Mouse (Mus musculus) G1E (cell line): ENCODE measurements around the gene Slc7a1.

Source experiments
- CTCF ChIP-seq: IDR thresholded peaks from 2 replicates; pipeline ENCODE4 v1.5.1; 2012; ENCODE audit warnings: low read depth, low read length, inconsistent platforms, mixed read lengths
- TAL1 ChIP-seq: conservative IDR thresholded peaks from 2 replicates; pipeline ENCODE4 v1.6.1; 2012; ENCODE audit warnings: low read depth, low read length, inconsistent platforms, mixed read lengths

DNA sequence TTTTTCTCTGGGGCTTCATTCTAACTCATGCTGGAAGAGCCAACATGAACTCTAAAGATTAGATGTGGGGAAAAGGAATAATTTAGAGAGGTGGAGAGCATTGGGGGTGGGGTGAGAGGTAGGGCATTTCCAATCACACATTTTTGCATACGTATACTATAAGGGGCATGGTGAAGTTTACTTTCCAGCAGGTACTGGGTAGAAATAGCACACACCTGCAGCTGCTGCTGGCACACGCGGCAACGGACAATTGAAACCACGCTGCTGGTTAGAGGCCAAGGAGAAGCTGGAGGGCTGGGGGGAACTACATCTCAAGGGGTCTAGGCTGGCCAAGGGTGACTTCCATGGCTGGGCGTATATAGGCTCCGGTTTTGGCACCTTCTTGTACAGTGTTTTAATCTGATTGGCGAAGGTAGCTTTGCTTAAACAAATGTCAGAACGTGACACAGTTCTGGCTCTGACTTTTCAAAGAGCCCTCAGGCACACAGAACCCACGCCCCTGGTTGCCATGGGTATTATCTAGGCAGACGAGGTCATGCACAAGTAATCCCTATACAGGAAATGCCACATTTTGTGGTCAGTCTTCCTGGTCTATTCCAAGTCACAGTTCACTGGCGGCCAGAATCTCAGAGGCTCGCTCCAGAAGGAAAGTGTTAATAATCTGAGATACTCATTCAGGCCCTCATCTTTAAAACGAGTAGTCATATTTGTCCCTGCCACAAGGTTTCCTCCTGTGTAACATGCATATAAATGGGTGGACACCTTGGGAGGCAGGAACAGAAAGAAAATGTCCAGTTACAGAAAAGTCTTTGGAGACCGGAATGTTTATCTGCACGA is 38.6 kb downstream of the Slc7a1 start:
- TF ChIP-seq CTCF (no peak), TAL1 (no peak)
